In the genomic region with DNA sequence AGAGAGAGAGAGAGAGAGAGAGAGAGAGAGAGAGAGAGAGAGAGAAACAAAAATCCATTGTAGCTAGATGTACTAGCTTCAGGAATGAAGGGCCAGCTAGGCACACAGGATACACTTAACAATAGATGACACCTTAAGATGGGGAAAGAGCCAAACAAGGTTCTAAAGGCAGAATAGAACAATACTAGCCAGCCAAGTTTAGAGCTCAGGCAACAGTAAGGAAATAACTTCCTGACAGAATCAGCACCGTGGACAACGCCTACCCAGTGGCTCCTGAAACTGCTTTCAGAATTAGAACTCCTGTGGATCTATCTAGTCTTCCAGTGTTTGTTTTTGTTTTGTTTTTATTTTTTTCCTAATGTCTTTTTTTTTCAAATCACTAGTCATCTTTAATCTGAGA, we compare ENCODE assay signal across 10 mouse cellular contexts. TPM values are rescaled to one million over a fixed set of nuclear protein-coding genes. Genes with fewer than 3 reads are reported as not detected.
DNase-seq lines count a peak whose midpoint lies in the region; ATAC-seq and TF ChIP-seq lines count a peak whose summit lies in the region.
"Had no signal": no experiment of that assay in that cellular context is flagged by ENCODE, and none has a peak within 500 bp of the region (broad histone marks: within the 10 kb centered on the region; RNA-seq: fewer than 3 reads in every experiment).

No protein-coding gene starts in this region.

- 2% methylated on average over 2 of the region's 2 CpGs for WGBS in intestine, embryonic 14.5 days
- WGBS in intestine, postnatal 0 days: 7% methylated on average over 2 of the region's 2 CpGs
- WGBS in limb, embryonic 10.5 days: 0% methylated on average over 2 of the region's 2 CpGs

- H3K9me3 ChIP-seq in intestine, embryonic 14.5 days (ENCODE audit: control insufficient read depth, low read length): no peaks in the 10 kb centered on the region
- no peaks in the 10 kb centered on the region for H3K9me3 ChIP-seq in intestine, postnatal 0 days (ENCODE audit: control insufficient read depth)
- no peaks in the 10 kb centered on the region for H3K9me3 ChIP-seq in limb, embryonic 10.5 days (replicated peaks)
- H3K9me3 ChIP-seq: G1E had no signal

- peaks cover 65% of the 10 kb centered on the region for H3K27me3 ChIP-seq in intestine, embryonic 14.5 days (replicated peaks; ENCODE audit: control insufficient read depth, insufficient read depth, low read length)
- H3K27me3 ChIP-seq in intestine, postnatal 0 days (replicated peaks; ENCODE audit: control insufficient read depth, insufficient read depth, low read length): peaks cover 50% of the 10 kb centered on the region
- peaks cover 57% of the 10 kb centered on the region for H3K27me3 ChIP-seq in limb, embryonic 10.5 days (ENCODE audit: low read depth, poor library complexity, severe bottlenecking)

- H3K4me2 ChIP-seq in intestine, embryonic 14.5 days (ENCODE audit: low read length): no peak overlapping the region
- no peak overlapping the region for H3K4me2 ChIP-seq in intestine, postnatal 0 days (replicated peaks; ENCODE audit: low read depth)

- no peak for ATAC-seq in intestine, embryonic 14.5 days (replicated peaks; ENCODE audit: low FRiP score, low TSS enrichment, low read depth)
- ATAC-seq in intestine, postnatal 0 days: no peak

- H3K36me3 ChIP-seq in intestine, embryonic 14.5 days (ENCODE audit: control insufficient read depth, insufficient read depth, low read length): no peaks in the 10 kb centered on the region
- no peaks in the 10 kb centered on the region for H3K36me3 ChIP-seq in intestine, postnatal 0 days (ENCODE audit: control insufficient read depth, insufficient read depth)
- no peaks in the 10 kb centered on the region for H3K36me3 ChIP-seq in limb, embryonic 10.5 days
- H3K36me3 ChIP-seq: G1E had no signal

- no peak overlapping the region for H3K9ac ChIP-seq in intestine, embryonic 14.5 days (ENCODE audit: low read length)
- no peak overlapping the region for H3K9ac ChIP-seq in intestine, postnatal 0 days (ENCODE audit: low read depth, low read length)

- peak; percentile 64 for DNase-seq in intestine, embryonic 14.5 days (ENCODE audit: low spot score)
- peak; percentile 18 for DNase-seq in ES-CJ7 (ENCODE audit: low read depth, low spot score)
- DNase-seq in embryo, embryonic 10 days (ENCODE audit: low spot score): peak; percentile 78
- DNase-seq in limb, embryonic 10.5 days (ENCODE audit: low spot score): peak; percentile 52
- no peak for DNase-seq in frontal cortex, postnatal 10 days (ENCODE audit: low spot score in 2 of 2)
- DNase-seq in thymus, adult 18-20 months: no peak
- DNase-seq in frontal cortex, postnatal 14 days (ENCODE audit: low spot score in 2 of 2): no peak
- DNase-seq: liver had no signal

- TF ChIP-seq CTCF in intestine, postnatal 0 days (IDR thresholded peaks at IDR 0.05; ENCODE audit: low read depth): no peak

- no peaks in the 10 kb centered on the region for H3K4me1 ChIP-seq in intestine, embryonic 14.5 days (replicated peaks; ENCODE audit: control insufficient read depth, insufficient read depth, low read length)
- no peaks in the 10 kb centered on the region for H3K4me1 ChIP-seq in intestine, postnatal 0 days (replicated peaks; ENCODE audit: control insufficient read depth, insufficient read depth, low read length)
- peaks cover 29% of the 10 kb centered on the region for H3K4me1 ChIP-seq in limb, embryonic 10.5 days

- no peak overlapping the region for H3K4me3 ChIP-seq in intestine, embryonic 14.5 days (ENCODE audit: low read depth, low read length)
- no peak overlapping the region for H3K4me3 ChIP-seq in intestine, postnatal 0 days (ENCODE audit: low read depth, low read length)
- no peak overlapping the region for H3K4me3 ChIP-seq in limb, embryonic 10.5 days

- H3K27ac ChIP-seq in intestine, embryonic 14.5 days (ENCODE audit: low read depth): no peak overlapping the region
- H3K27ac ChIP-seq in intestine, postnatal 0 days (ENCODE audit: low read depth, low read length): no peak overlapping the region
- no peak overlapping the region for H3K27ac ChIP-seq in limb, embryonic 10.5 days

RNA-seq across cellular contexts. Expression of a gene that starts 4.0 kb away (rescaled TPM):
- 0.64 TPM in 1 of 2 replicates, not detected in the other for polyA plus RNA-seq in intestine, embryonic 14.5 days (2014; fragmentation: Nextera tagmentation; extraction: Ambion mirVana)
- polyA plus RNA-seq in intestine, postnatal 0 days (2015; fragmentation: Nextera tagmentation; extraction: Ambion mirVana): 0.34 and 1.2 TPM in 2 replicates
- polyA plus RNA-seq in limb, embryonic 10.5 days (2016; fragmentation: Nextera tagmentation; extraction: Ambion mirVana): 0.19 and 0.89 TPM in 2 replicates

RNA-seq across cellular contexts. Expression of a gene that starts 4.0 kb away (rescaled TPM):
- 0.62 and 2.3 TPM in 2 replicates for polyA plus RNA-seq in intestine, embryonic 14.5 days (2014; fragmentation: Nextera tagmentation; extraction: Ambion mirVana)
- 2.1 and 2.4 TPM in 2 replicates for polyA plus RNA-seq in intestine, postnatal 0 days (2015; fragmentation: Nextera tagmentation; extraction: Ambion mirVana)
- 0.06 TPM in 1 of 2 replicates, not detected in the other for polyA plus RNA-seq in limb, embryonic 10.5 days (2016; fragmentation: Nextera tagmentation; extraction: Ambion mirVana)
- polyA plus RNA-seq: G1E had no signal

Comparison
In these comparisons a context has a peak if more than half of its experiments do, and no peak if none do; other contexts are left out.
1. DNase-seq: peak in intestine, embryonic 14.5 days (single experiment), ES-CJ7 (single experiment), embryo, embryonic 10 days (single experiment) and limb, embryonic 10.5 days (single experiment); none in frontal cortex, postnatal 10 days (0 of 2), thymus, adult 18-20 months (0 of 2) and frontal cortex, postnatal 14 days (0 of 2).